Mouse (Mus musculus) kidney, embryonic 14.5 days (tissue): ENCODE results near the gene Otop3. TPM values are rescaled to one million over a fixed set of nuclear protein-coding genes. Genes with fewer than 3 reads are reported as not detected.

Source experiments
- ATAC-seq: fragments of 200-750 bp; cut with Nextera tagmentation; 2 replicates; pipeline ENCODE4 v1.8.0; 2017; ENCODE audit warnings: moderate number of reproducible peaks, mild to moderate bottlenecking, moderate TSS enrichment, moderate library complexity; ENCODE audit not compliant: low FRiP score, low TSS enrichment
- H3K27ac ChIP-seq: fragments of 300-500 bp; sonication (generic); 2 replicates; pipeline ENCODE4 v1.5.1; 2014; ENCODE audit warnings: low read depth, mild to moderate bottlenecking, low read length, moderate library complexity, mixed read lengths
- H3K27me3 ChIP-seq: fragments of 300-500 bp; sonication (generic); 2 replicates; pipeline ENCODE4 v1.6.1; 2014; ENCODE audit warnings: mild to moderate bottlenecking, low read length; ENCODE audit not compliant: control insufficient read depth, insufficient read depth
- H3K36me3 ChIP-seq: fragments of 300-500 bp; sonication (generic); 2 replicates; pipeline ENCODE4 v1.6.1; 2014; ENCODE audit warnings: low read length, mixed read lengths; ENCODE audit not compliant: control insufficient read depth, insufficient read depth
- H3K4me1 ChIP-seq: fragments of 300-500 bp; sonication (generic); 2 replicates; pipeline ENCODE4 v1.6.1; 2014; ENCODE audit warnings: low read length, mixed read lengths; ENCODE audit not compliant: control insufficient read depth, insufficient read depth
- H3K4me2 ChIP-seq: fragments of 300-500 bp; sonication (generic); replicated peaks from 2 replicates; pipeline ENCODE4 v1.6.1; 2014; ENCODE audit warnings: low read depth, mild to moderate bottlenecking, low read length
- H3K4me3 ChIP-seq: fragments of 300-500 bp; sonication (generic); 2 replicates; pipeline ENCODE4 v1.5.1; 2014; ENCODE audit warnings: mild to moderate bottlenecking, low read length
- H3K9ac ChIP-seq: fragments of 300-500 bp; sonication (generic); 2 replicates; pipeline ENCODE4 v1.6.1; 2014; ENCODE audit warnings: low read depth, mild to moderate bottlenecking, low read length, moderate library complexity
- H3K9me3 ChIP-seq: fragments of 300-500 bp; sonication (generic); 2 replicates; pipeline ENCODE4 v1.6.1; 2016; ENCODE audit warnings: low read length; ENCODE audit not compliant: control insufficient read depth
- WGBS: fragments of 180-500 bp; shearing (Covaris S2); extraction: QIAGEN DNeasy Blood & Tissue Kit; methylation state at CpG from one replicate; pipeline ENCODE4 v1.1.7; 2014; 5-methylcytosine and 5-hydroxymethylcytosine counted together
- polyA plus RNA-seq: library from polyadenylated mRNA; unstranded; fragments of >200 nt; fragmentation: Nextera tagmentation; extraction: Ambion mirVana; gene quantifications from 2 replicates; pipeline ENCODE4 v1.2.1, GENCODE M21; 2014

The Otop3 gene
- polyA plus RNA-seq, 1 experiment from 2014 or later: not detected

GRCm38 (mm10) chr11:115326730-115327129 is 7.8 kb upstream of the Otop3 start:
- ATAC-seq: no peak
- Histone ChIP-seq H3K4me2 (no peak overlapping the region), H3K27ac (no peak overlapping the region), H3K4me3 (no peak overlapping the region), H3K4me1 (no peaks in the 10 kb centered on the region), H3K9ac (no peak overlapping the region), H3K27me3 (peaks cover 38% of the 10 kb centered on the region), H3K9me3 (no peaks in the 10 kb centered on the region), H3K36me3 (no peaks in the 10 kb centered on the region)
- 57% methylated on average over 7 of the region's 7 CpGs for WGBS

DNA sequence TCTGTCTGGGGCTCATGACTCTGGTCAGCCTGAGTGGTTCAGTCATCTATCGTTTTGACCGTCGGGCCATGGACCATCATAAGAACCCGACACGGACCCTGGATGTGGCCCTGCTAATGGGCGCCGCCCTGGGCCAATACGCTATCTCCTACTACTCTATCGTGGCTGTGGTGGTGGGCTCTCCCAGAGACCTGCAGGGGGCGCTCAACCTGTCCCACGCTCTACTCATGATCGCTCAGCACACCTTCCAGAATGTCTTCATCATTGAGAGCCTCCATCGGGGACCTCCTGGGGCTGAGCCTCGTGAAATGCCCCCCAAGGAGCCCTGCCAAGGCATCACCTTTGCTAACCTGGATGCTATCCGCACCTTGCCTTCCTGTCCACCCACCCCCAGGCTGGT is 5.2 kb upstream of the Otop3 start:
- H3K4me1 ChIP-seq: no peaks in the 10 kb centered on the region
- 76% methylated on average over 15 of the region's 15 CpGs for WGBS
- no peak overlapping the region for H3K9ac ChIP-seq
- H3K27me3 ChIP-seq: peaks cover 28% of the 10 kb centered on the region
- H3K27ac ChIP-seq: no peak overlapping the region
- H3K4me2 ChIP-seq: no peak overlapping the region
- ATAC-seq: no peak
- H3K36me3 ChIP-seq: no peaks in the 10 kb centered on the region
- no peak overlapping the region for H3K4me3 ChIP-seq
- no peaks in the 10 kb centered on the region for H3K9me3 ChIP-seq

DNA sequence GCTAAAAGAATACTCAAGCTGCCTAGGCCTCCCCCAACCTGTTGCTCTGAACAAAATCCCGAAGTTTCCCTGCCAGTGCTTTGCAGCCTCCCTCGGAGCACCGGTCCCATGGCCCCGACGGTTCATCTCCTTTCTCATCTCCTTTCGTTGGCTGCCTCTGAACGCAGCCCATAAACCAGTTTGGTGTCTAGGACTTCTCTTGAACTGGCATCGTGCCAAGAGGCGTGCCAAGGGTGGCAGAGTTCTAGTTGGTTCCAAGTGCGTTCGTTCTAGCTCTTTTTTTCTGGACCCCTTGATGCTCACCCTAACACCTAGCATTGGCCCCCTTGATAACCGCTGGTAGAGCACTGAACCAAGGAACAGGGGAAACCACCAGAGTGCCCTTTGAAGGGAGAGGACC is 692 bp downstream of the Otop3 start:
- Histone ChIP-seq H3K27me3 (peaks cover 53% of the 10 kb centered on the region), H3K4me3 (no peak overlapping the region), H3K9me3 (no peaks in the 10 kb centered on the region), H3K4me2 (no peak overlapping the region), H3K9ac (no peak overlapping the region), H3K27ac (no peak overlapping the region), H3K36me3 (no peaks in the 10 kb centered on the region), H3K4me1 (0 out of 2 replicates have a peak, but pooled peaks cover 2% of the 10 kb centered on the region)
- WGBS: 70% methylated on average over 12 of the region's 12 CpGs
- no peak for ATAC-seq

DNA sequence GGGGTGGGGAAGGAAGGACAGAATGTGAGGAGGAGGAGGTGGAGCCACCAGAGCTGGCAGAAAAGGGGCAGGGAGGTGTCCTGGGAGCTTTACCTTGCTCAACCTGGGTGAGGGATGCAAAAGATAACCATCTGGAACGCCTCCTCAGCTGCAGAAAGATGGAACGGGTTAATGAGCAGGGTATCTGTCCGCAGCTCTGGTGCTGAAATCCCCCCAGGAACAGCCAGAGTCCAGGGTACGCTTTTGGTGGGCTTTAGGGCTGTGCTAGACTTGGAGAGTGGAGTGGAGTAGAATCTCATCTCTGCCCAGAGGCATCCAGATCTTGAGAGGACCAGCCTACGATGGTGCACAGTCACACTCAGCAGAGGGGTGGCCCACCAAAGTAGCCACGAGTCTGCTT is 1.6 kb downstream of the Otop3 start:
- H3K9me3 ChIP-seq: no peaks in the 10 kb centered on the region
- H3K9ac ChIP-seq: no peak overlapping the region
- H3K36me3 ChIP-seq: no peaks in the 10 kb centered on the region
- H3K27ac ChIP-seq: no peak overlapping the region
- no peak overlapping the region for H3K4me3 ChIP-seq
- H3K4me2 ChIP-seq: no peak overlapping the region
- H3K27me3 ChIP-seq: peaks cover 51% of the 10 kb centered on the region
- 0 out of 2 replicates have a peak, but pooled peaks cover 2% of the 10 kb centered on the region for H3K4me1 ChIP-seq
- ATAC-seq: no peak
- 21% methylated on average over 6 of the region's 6 CpGs for WGBS

GRCm38 (mm10) chr11:115337350-115337749 is 2.8 kb downstream of the Otop3 start:
- ATAC-seq: no peak
- H3K27me3 ChIP-seq: peaks cover 43% of the 10 kb centered on the region
- 0 out of 2 replicates have a peak, but pooled peaks cover 2% of the 10 kb centered on the region for H3K4me1 ChIP-seq
- H3K27ac ChIP-seq: no peak overlapping the region
- no peak overlapping the region for H3K4me3 ChIP-seq
- H3K9me3 ChIP-seq: no peaks in the 10 kb centered on the region
- H3K9ac ChIP-seq: no peak overlapping the region
- no peak overlapping the region for H3K4me2 ChIP-seq
- WGBS: 48% methylated on average over 3 of the region's 3 CpGs
- no peaks in the 10 kb centered on the region for H3K36me3 ChIP-seq

GRCm38 (mm10) chr11:115337826-115338225 is 3.3 kb downstream of the Otop3 start:
- no peaks in the 10 kb centered on the region for H3K9me3 ChIP-seq
- WGBS: 72% methylated on average over 1 of the region's 1 CpGs
- no peaks in the 10 kb centered on the region for H3K36me3 ChIP-seq
- no peak overlapping the region for H3K4me3 ChIP-seq
- no peak overlapping the region for H3K9ac ChIP-seq
- no peak for ATAC-seq
- H3K27ac ChIP-seq: no peak overlapping the region
- H3K4me2 ChIP-seq: no peak overlapping the region
- peaks cover 38% of the 10 kb centered on the region for H3K27me3 ChIP-seq
- 0 out of 2 replicates have a peak, but pooled peaks cover 2% of the 10 kb centered on the region for H3K4me1 ChIP-seq

DNA sequence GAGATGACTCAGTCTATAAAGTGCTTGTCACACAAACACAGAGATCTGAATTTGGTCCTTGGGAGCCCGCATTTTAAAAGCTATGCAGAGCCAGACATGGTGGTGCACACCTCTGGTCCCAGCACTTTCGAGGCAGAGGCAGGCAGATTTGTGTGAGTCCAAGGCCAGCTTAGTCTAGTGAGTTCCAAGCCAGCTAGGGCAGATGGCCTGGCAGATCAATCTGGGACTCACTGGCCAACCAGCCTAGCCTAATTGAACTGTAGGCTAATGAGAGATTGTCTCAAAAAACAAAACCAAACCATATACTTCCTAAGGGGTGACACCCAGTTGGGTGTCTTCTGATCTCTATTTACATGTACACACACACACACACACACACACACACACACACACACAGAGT is 6.7 kb downstream of the Otop3 start:
- Histone ChIP-seq H3K4me1 (no peaks in the 10 kb centered on the region), H3K27ac (no peak overlapping the region), H3K9me3 (no peaks in the 10 kb centered on the region), H3K4me2 (no peak overlapping the region), H3K27me3 (peaks cover 21% of the 10 kb centered on the region), H3K9ac (no peak overlapping the region), H3K36me3 (no peaks in the 10 kb centered on the region), H3K4me3 (no peak overlapping the region)
- WGBS: 67% methylated on average over 2 of the region's 2 CpGs
- no peak for ATAC-seq

- Histone ChIP-seq H3K4me3 (no peak overlapping the region), H3K9me3 (no peaks in the 10 kb centered on the region), H3K27me3 (peaks cover 18% of the 10 kb centered on the region), H3K4me2 (no peak overlapping the region), H3K27ac (no peak overlapping the region), H3K9ac (no peak overlapping the region), H3K4me1 (no peaks in the 10 kb centered on the region), H3K36me3 (no peaks in the 10 kb centered on the region)
- no peak for ATAC-seq
- 67% methylated on average over 6 of the region's 6 CpGs for WGBS
These were observed 7.3 kb downstream of the Otop3 start for GRCm38 (mm10) chr11:115341866-115342265.

- Histone ChIP-seq H3K27ac (no peak overlapping the region), H3K9ac (no peak overlapping the region), H3K36me3 (no peaks in the 10 kb centered on the region), H3K4me2 (no peak overlapping the region), H3K27me3 (peaks cover 12% of the 10 kb centered on the region), H3K9me3 (no peaks in the 10 kb centered on the region), H3K4me1 (0 out of 2 replicates have a peak, but pooled peaks cover 5% of the 10 kb centered on the region), H3K4me3 (no peak overlapping the region)
- no peak for ATAC-seq
- WGBS: 8% methylated on average over 12 of the region's 12 CpGs
These were observed 10.4 kb downstream of the Otop3 start for GRCm38 (mm10) chr11:115344967-115345366.
